Mouse (Mus musculus) ES-Bruce4 (cell line): ENCODE measurements around the gene Pgm3. TPM values are rescaled to one million over a fixed set of nuclear protein-coding genes. Genes with fewer than 3 reads are reported as not detected.
"Not testable (repeated sequence)": the region's sequence is repeated elsewhere in the genome, so short reads cannot be mapped to it uniquely, and the experiment has no call there.

ENCODE experiments used
- H3K27ac ChIP-seq: 2 replicates; pipeline ENCODE4 v1.5.1; 2012; ENCODE audit warnings: low read length, inconsistent platforms; ENCODE audit not compliant: insufficient read depth
- H3K27me3 ChIP-seq: 2 replicates; pipeline ENCODE4 v1.6.1; 2012; ENCODE audit warnings: mild to moderate bottlenecking, low read length, inconsistent platforms; ENCODE audit not compliant: control insufficient read depth, poor library complexity, insufficient read depth, severe bottlenecking
- H3K36me3 ChIP-seq: 2 replicates; pipeline ENCODE4 v1.6.1; 2012; ENCODE audit warnings: inconsistent platforms, mild to moderate bottlenecking, low read length, moderate library complexity; ENCODE audit not compliant: control insufficient read depth, poor library complexity, insufficient read depth, severe bottlenecking
- H3K4me1 ChIP-seq: one replicate; pipeline ENCODE4 v1.8.1; 2011; ENCODE audit warnings: low read length; ENCODE audit not compliant: control insufficient read depth, insufficient read depth
- H3K4me3 ChIP-seq: 2 replicates; pipeline ENCODE4 v1.5.1; 2011; ENCODE audit warnings: low read depth, mild to moderate bottlenecking, low read length
- H3K9ac ChIP-seq: 2 replicates; pipeline ENCODE4 v1.6.1; 2012; ENCODE audit warnings: low read depth, mild to moderate bottlenecking, inconsistent platforms; ENCODE audit not compliant: poor library complexity, severe bottlenecking
- H3K9me3 ChIP-seq: replicated peaks from 2 replicates; pipeline ENCODE4 v1.6.1; 2012; ENCODE audit warnings: mild to moderate bottlenecking, low read length, inconsistent platforms; ENCODE audit not compliant: control insufficient read depth, poor library complexity, insufficient read depth, severe bottlenecking
- CTCF ChIP-seq: IDR thresholded peaks from one replicate; pipeline ENCODE4 v1.8.1; 2011; ENCODE audit warnings: low read depth, low read length
- EP300 ChIP-seq: IDR thresholded peaks from 2 replicates; pipeline ENCODE4 v1.6.1; 2011; ENCODE audit warnings: low read depth, low read length; ENCODE audit not compliant: insufficient read depth
- POLR2A ChIP-seq: IDR thresholded peaks from one replicate; pipeline ENCODE4 v1.8.1; 2011; ENCODE audit warnings: low read length; ENCODE audit not compliant: insufficient read depth
- polyA plus RNA-seq: library from polyadenylated mRNA; stranded (reverse); fragments of >200 nt; gene quantifications from 2 replicates; pipeline ENCODE4 v1.2.4, GENCODE M21; 2011; ENCODE audit warnings: low read depth; ENCODE audit not compliant: missing spikeins, insufficient read depth, insufficient read length

Pgm3 gene
- polyA plus RNA-seq, 1 experiment: 34.3 TPM

DNA sequence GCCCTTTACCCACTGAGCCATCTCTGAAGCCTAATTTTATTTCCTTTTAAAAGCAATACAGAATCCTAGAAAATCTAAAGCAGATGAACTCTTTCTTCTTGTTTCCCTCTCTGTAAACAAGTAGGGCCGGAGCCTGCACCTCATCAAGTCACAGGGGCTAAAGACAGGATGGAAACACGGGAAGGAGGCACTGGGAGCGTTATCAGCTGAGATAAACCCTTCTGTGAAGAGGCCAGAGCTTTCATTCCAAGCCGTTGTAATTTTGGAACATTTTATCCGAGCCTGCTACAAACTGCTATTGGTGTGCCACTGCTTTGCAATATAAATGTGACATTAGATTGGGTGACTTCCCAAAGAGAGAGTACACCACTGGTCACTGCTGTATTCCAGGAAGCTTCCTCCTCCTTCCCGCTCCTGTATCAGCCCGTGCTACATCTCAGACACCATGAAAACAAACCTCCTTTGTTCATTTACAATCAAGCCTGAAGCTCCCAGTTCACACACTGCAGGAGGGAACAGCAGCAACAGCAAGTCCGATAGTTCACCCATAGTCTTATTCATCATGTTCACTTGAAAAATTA, 28.2 kb upstream of the Pgm3 start:
- Histone ChIP-seq H3K4me1 (no peaks in the 10 kb centered on the region), H3K4me3 (no peak overlapping the region), H3K9ac (no peak overlapping the region), H3K9me3 (no peaks in the 10 kb centered on the region), H3K27ac (no peak overlapping the region), H3K27me3 (no peaks in the 10 kb centered on the region), H3K36me3 (no peaks in the 10 kb centered on the region)
- TF ChIP-seq EP300 (no peak), CTCF (no peak), POLR2A (no peak)

DNA sequence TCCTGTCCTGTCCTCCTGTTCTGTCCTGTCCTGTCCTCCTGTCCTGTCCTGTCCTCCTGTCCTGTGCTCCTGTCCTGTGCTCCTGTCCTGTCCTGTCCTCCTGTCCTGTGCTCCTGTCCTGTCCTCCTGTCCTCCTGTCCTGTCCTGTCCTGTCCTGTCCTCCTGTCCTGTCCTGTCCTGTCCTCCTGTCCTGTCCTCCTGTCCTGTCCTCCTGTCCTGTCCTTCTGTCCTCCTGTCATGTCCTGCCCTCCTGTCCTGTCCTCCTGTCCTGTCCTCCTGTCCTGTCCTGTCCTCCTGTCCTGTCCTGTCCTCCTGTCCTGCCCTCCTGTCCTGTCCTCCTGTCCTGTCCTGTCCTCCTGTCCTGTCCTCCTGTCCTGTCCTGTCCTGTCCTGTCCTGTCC, 25.3 kb upstream of the Pgm3 start:
- not testable (repeated sequence) for H3K9ac ChIP-seq, H3K4me1 ChIP-seq, H3K9me3 ChIP-seq, H3K27me3 ChIP-seq, H3K4me3 ChIP-seq, H3K27ac ChIP-seq, H3K36me3 ChIP-seq

DNA sequence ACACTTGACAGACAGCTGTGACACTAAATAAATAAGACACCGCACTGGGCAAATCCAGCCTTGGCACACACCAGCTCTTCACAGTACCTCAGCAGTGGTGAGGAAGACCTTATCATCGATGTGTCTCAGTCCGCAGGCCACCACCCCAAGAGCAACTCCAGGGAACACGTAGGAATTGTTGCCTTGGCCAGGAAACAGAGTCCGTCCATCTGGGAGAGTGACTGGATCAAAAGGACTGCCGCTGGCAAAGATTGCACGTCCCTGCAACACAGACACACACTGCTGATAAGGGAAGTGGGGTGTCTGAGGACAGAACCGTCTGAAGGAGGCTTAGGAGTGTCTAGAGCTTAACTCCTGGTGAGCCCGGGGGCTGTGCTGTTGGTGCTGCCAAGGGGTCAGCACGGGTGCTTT, 22.7 kb upstream of the Pgm3 start:
- not testable (repeated sequence) for H3K9me3 ChIP-seq, H3K4me1 ChIP-seq, H3K9ac ChIP-seq, H3K36me3 ChIP-seq, H3K27me3 ChIP-seq, H3K27ac ChIP-seq, H3K4me3 ChIP-seq

DNA sequence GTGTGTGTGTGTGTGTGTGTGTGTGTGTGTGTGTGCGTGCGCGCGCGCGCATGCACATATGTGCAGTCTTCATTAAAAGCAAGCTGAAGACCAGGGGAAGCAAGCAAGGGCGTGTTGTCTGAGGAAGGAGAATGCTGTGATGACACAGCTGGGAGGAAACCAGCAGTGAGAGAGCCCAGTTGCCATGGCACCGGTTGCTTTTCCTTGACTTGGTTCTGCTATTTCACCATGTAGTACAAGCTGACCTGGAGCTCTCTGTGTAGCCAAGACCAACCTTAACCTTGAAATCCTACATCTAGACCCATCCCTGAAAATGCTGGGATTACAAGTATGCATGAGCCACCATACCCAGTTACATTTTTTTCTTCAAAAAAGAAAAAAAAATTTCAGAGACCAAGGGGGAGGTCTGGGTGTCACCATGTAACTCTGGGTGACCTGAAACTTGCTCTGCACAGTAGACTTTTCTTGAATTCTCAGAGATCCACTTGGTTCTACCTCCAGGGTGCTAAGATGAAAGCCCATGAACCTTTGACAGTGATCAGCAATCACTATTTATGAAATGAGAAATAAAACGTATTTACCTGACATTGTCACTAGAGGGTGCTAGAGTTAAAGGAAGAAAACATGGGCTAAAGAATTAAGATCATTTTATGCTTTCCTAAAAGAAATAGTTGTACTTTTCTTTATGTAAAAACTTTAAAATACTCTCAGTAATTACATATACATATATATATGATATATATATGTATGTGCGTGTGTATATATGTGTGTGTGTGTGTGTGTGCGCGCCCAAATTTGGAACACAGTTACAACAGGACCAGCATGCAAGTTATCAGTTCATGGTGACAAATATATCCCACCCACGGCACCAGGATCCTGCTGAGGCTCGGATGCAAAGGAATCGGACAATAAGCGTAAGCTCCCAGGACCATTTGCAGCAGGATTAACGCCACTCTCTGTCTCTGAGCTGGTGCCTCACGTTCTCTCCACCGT, 21.3 kb upstream of the Pgm3 start:
- no peaks in the 10 kb centered on the region for H3K9me3 ChIP-seq
- H3K27me3 ChIP-seq: no peaks in the 10 kb centered on the region
- H3K4me1 ChIP-seq: no peaks in the 10 kb centered on the region
- TF ChIP-seq CTCF: no peak
- no peaks in the 10 kb centered on the region for H3K36me3 ChIP-seq
- H3K27ac ChIP-seq: no peak overlapping the region
- no peak overlapping the region for H3K4me3 ChIP-seq
- no peak overlapping the region for H3K9ac ChIP-seq

DNA sequence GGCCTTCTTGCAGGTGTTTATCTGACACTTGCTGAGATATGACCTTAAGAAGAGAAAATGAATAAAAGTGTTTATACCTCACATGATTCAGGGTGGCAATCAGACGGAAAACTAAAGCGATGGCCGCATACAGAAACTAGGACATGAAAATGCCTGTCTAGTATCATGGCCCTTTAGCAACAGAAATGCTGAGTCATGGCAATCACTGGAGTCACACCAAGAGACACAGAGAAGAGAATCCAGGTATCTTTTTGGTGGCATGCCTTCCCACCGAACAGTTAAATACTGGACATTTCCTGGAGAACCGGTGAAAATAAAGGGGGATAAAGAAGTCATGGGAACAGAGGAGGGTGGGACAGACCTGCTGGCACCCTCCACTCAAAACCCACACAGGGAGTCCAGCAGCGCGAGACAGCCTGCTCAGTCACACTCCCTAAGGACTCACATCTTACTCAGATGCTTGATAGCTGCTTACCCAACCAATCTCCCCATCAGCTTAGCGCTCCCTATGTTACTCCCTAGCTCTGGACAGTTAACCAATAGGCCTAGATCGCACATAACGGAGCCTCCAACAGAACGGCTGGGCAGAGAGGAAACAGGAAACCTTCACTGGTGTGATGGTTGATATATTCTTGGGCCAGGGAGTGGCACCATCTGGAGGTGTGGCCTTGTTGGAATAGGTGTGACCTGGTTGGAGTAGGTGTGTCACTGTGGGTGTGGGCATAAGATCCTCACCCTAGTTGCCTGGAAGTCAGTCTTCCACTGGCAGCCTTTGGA, 15.6 kb upstream of the Pgm3 start:
- Histone ChIP-seq H3K9ac (no peak overlapping the region), H3K27ac (no peak overlapping the region), H3K9me3 (no peaks in the 10 kb centered on the region)

DNA sequence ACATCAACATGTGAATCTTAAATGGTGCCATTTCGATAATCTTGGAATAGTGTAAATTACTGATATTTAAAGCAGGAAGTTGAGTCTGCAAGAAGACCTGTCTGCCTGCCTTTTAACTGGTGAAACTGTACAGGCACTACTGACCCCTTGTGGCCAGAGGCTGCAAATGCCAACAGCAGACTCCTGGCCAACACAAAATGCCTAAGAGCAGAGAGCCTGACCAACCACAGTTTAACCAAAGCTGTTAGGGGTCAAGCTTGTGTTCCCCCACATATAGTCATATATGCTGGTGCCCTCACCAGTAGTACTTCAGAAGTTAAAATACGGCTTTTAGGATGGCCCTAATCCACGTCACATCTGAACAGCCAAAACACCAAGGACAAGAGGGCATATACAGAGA, 12.1 kb upstream of the Pgm3 start:
- Histone ChIP-seq H3K9ac (no peak overlapping the region), H3K27ac (no peak overlapping the region), H3K4me3 (no peak overlapping the region), H3K27me3 (no peaks in the 10 kb centered on the region), H3K9me3 (no peaks in the 10 kb centered on the region), H3K4me1 (peaks cover 3% of the 10 kb centered on the region), H3K36me3 (no peaks in the 10 kb centered on the region)
- no peak for TF ChIP-seq EP300
- TF ChIP-seq POLR2A: no peak
- TF ChIP-seq CTCF: peak; percentile 91

More for the DNA sequence above, 15.6 kb upstream of the Pgm3 start:
- H3K27me3 ChIP-seq: no peaks in the 10 kb centered on the region
- no peak overlapping the region for H3K4me3 ChIP-seq
- no peak for TF ChIP-seq POLR2A
- H3K4me1 ChIP-seq: peaks cover 3% of the 10 kb centered on the region
- H3K36me3 ChIP-seq: no peaks in the 10 kb centered on the region
